In genomic region chr16:50430515-50430877, GRCm38 (mm10) we compare ENCODE assay signal across 7 mouse cellular contexts. TPM values are rescaled to one million over a fixed set of nuclear protein-coding genes. Genes with fewer than 3 reads are reported as not detected.
DNase-seq lines count a peak whose midpoint lies in the region; ATAC-seq lines count a peak whose summit lies in the region.

No protein-coding gene starts in this region.

- H3K4me1 ChIP-seq in lung, embryonic 16.5 days (replicated peaks; ENCODE audit: control insufficient read depth, insufficient read depth, low read length): peaks cover 8% of the 10 kb centered on the region
- H3K4me1 ChIP-seq in forebrain, embryonic 13.5 days: peaks cover 12% of the 10 kb centered on the region
- peaks cover 7% of the 10 kb centered on the region for H3K4me1 ChIP-seq in liver, embryonic 16.5 days (ENCODE audit: control insufficient read depth, low read depth, low read length)

- peak overlapping the region; percentile 95 for H3K4me3 ChIP-seq in lung, embryonic 16.5 days (ENCODE audit: low read length)
- H3K4me3 ChIP-seq in forebrain, embryonic 13.5 days: peak overlapping the region; percentile 93
- H3K4me3 ChIP-seq in liver, embryonic 16.5 days (ENCODE audit: low read depth, low read length): peak overlapping the region; percentile 86

- ATAC-seq in lung, embryonic 16.5 days (ENCODE audit: low read depth): no peak
- ATAC-seq in forebrain, embryonic 13.5 days: no peak
- ATAC-seq in liver, embryonic 16.5 days (ENCODE audit: low read depth): no peak
- ATAC-seq in megakaryocyte-erythroid progenitor cell, adult 5-6 weeks (replicated peaks; ENCODE audit: low FRiP score, low TSS enrichment, poor library complexity, severe bottlenecking): no peak

- under 1% methylated on average over 12 of the region's 12 CpGs for WGBS in lung, embryonic 16.5 days
- WGBS in forebrain, embryonic 13.5 days: 0% methylated on average over 12 of the region's 12 CpGs
- under 1% methylated on average over 12 of the region's 12 CpGs for WGBS in liver, embryonic 16.5 days (ENCODE audit: insufficient replicate concordance)

- no peaks in the 10 kb centered on the region for H3K27me3 ChIP-seq in lung, embryonic 16.5 days (ENCODE audit: control insufficient read depth, insufficient read depth, low read depth, low read length)
- H3K27me3 ChIP-seq in forebrain, embryonic 13.5 days: no peaks in the 10 kb centered on the region
- no peaks in the 10 kb centered on the region for H3K27me3 ChIP-seq in liver, embryonic 16.5 days (ENCODE audit: control insufficient read depth, insufficient read depth, low read depth, low read length)

- H3K27ac ChIP-seq in lung, embryonic 16.5 days (ENCODE audit: low read length): no peak overlapping the region
- H3K27ac ChIP-seq in forebrain, embryonic 13.5 days: no peak overlapping the region; the same call in 1 of the 2 replicates
- no peak overlapping the region for H3K27ac ChIP-seq in liver, embryonic 16.5 days (ENCODE audit: low read length)

- H3K9me3 ChIP-seq in lung, embryonic 16.5 days (ENCODE audit: control insufficient read depth, low read length): no peaks in the 10 kb centered on the region
- H3K9me3 ChIP-seq in forebrain, embryonic 13.5 days (replicated peaks): no peaks in the 10 kb centered on the region
- H3K9me3 ChIP-seq in liver, embryonic 16.5 days (replicated peaks; ENCODE audit: control insufficient read depth, low read length): no peaks in the 10 kb centered on the region

- H3K9ac ChIP-seq in lung, embryonic 16.5 days (ENCODE audit: low read length): peak overlapping the region; percentile 96
- peak overlapping the region; percentile 94 for H3K9ac ChIP-seq in forebrain, embryonic 13.5 days
- H3K9ac ChIP-seq in liver, embryonic 16.5 days (ENCODE audit: low read depth, low read length): peak overlapping the region; percentile 88

- H3K4me2 ChIP-seq in lung, embryonic 16.5 days (ENCODE audit: low read depth, low read length): peak overlapping the region; percentile 98
- peak overlapping the region; percentile 91 for H3K4me2 ChIP-seq in forebrain, embryonic 13.5 days
- peak overlapping the region; percentile 97 for H3K4me2 ChIP-seq in liver, embryonic 16.5 days (ENCODE audit: low read depth, low read length)

- no peaks in the 10 kb centered on the region for H3K36me3 ChIP-seq in lung, embryonic 16.5 days (ENCODE audit: control insufficient read depth, insufficient read depth, low read length)
- H3K36me3 ChIP-seq in forebrain, embryonic 13.5 days (ENCODE audit: poor library complexity, severe bottlenecking): no peaks in the 10 kb centered on the region
- H3K36me3 ChIP-seq in liver, embryonic 16.5 days (ENCODE audit: control insufficient read depth, insufficient read depth): no peaks in the 10 kb centered on the region

- DNase-seq in lung, adult 18-20 months: no peak
- peak; percentile 23 for DNase-seq in ZHBTc4 (ENCODE audit: low read depth, low spot score)
- DNase-seq in adrenal gland, postnatal 14 days: no peak

RNA-seq across cellular contexts. Expression of gene Bbx, which starts 1.7 kb away (rescaled TPM):
- polyA plus RNA-seq in lung, embryonic 16.5 days (2015; fragmentation: Nextera tagmentation; extraction: Ambion mirVana): 39.5 and 43.1 TPM in 2 replicates
- 42.8 and 48.8 TPM in 2 replicates for polyA plus RNA-seq in forebrain, embryonic 13.5 days (2015; fragmentation: Nextera tagmentation; extraction: Ambion mirVana)
- polyA plus RNA-seq in liver, embryonic 16.5 days (2015; fragmentation: Nextera tagmentation; extraction: Ambion mirVana): 6.2 and 6.3 TPM in 2 replicates
- total RNA-seq in adrenal gland, postnatal 14 days (2021): 28.8 and 33.3 TPM in 2 replicates
- 9.6 and 10.6 TPM in 2 replicates for total RNA-seq in megakaryocyte-erythroid progenitor cell, adult 5-6 weeks (2014; fragmentation: Nextera tagmentation)
- total RNA-seq in megakaryocyte-erythroid progenitor cell, adult 5-6 weeks (2017): 19.1 and 19.5 TPM in 2 replicates
